Mouse (Mus musculus) adrenal gland, adult (tissue): Measurements from ENCODE around the gene Cd63.

Experiments used
- DNase-seq, 2 experiments: peaks; one replicate each; pipeline ENCODE4 v3.0.0; 2022 to 2023; ENCODE audit warnings: low spot score in 1 of 2; ENCODE audit not compliant: inconsistent age in 2 of 2

Gene Cd63

GRCm38 (mm10) chr10:128923935-128924334 is 23.1 kb downstream of the Cd63 start, which contains the start of gene Bloc1s1:
Gene Bloc1s1, minus strand, starts transcription at chr10:128924035.
- no peak for DNase-seq

GRCm38 (mm10) chr10:128928356-128928755 is 27.6 kb downstream of the Cd63 start:
- peak in 1 of 2 experiments; percentile 44 for DNase-seq

DNA sequence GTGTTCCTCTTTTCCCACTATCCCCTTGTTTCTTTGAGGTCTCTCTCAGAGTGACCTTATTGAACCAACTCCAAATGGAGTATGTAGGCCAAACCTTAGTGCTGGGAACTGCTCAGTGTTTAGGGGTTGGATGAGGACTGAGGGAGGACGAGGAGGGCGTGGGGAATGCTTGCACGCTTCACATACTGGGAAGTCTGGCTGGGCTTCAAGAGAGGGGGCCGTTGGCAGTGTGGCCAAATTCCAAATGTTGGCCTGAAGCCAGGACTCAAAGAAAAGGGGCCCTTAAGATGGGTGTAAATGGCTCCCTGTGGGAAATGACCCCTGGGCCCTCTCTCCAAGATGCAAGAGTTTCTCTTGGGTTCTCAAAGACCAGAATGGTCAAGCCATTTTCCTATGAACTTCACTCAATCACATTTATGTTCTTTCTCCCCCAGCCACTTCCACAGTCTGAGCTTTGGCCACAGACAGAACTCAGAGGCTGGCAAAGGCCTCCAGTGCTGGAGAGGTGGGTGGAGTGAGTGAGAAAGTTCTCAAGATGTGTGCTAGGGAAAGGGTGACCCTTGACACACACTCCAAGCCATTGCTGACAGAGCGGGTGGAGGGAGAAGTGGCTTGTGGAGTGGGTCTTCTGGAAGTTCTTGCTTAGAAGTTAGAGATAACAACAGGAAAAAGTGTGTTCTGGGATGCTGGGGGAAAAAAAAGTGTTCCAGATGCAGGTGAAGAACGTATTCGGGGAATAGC is 29.0 kb downstream of the Cd63 start:
- no peak for DNase-seq

DNA sequence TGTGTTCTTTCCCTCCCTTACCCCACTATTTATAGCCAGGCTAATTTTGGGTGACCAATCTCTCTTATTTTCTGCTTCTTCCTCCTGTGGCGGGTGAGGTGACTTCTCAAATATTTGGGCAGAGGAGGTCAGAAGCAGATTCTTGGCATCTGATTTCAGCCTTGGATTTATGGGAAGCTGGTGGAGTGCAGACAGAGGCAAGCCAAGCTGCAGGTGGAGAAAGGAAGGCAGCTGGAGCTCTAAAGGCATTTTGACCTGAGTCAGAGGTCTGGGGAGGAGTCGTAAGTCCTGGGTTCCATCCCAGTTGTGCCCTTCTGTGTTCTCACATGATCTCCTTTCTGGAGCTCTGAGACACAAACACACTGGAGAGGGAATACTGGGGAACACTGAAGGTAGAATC is 30.7 kb downstream of the Cd63 start:
- DNase-seq: peak in 1 of 2 experiments; percentile 55

DNA sequence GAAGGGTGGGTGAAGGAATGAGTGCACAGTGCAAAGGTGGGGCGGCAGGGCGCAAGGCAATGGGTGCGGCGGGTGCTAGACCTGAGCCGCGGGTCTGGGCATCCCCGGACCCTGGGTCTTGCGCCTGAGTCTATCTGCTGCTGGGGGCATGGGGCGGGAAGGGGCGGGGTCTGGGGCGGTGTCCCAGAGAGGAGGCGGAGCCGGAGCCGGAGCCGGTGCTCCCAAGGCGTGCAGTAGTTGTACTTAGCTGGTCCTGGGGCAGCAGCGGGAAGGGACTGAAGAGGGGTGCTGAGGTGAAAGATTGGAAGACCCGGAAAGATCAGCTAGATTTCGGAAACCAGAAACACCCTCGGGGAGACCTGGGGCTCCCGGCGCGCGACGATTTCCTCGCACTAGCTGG is 32.8 kb downstream of the Cd63 start, which contains the start of gene Itga7:
TSS of gene Itga7 (plus strand) at position 245 of the 400 bp plus-strand sequence.
- DNase-seq: peak; percentile 45 to 69

DNA sequence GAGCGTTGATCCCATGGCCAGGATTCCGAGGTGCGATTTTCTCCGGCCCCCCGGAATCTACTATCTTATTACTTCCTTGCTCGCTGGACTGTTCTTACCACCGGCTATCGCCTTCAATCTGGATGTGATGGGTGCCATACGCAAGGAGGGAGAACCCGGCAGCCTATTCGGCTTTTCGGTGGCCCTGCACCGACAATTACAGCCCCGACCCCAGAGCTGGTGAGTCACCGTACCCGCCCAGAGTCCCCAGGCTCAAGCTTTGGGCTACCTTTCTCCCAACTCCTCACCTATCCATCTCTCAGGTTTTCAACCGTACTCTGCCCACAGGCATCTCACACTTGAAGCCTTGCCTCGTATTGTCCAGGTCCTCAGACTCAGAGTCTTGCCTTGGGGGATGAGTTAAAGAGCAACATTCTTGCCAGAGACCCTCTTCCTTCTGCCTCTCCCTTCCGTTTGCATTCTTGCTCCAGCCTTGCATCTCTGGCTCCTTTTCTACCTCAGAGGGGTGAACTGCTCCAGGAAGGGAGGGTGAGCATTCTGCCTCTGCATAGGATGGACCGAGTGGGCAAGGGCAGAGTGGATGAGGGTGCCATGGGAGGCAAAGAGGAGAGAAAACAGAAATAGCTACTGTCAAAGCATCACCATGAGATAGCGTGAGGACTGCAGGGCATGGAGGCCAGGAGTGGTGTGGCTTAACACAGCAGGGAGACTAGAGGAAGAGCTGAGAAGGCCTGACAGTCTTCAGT is 33.4 kb downstream of the Cd63 start:
- DNase-seq: peak in 1 of 2 experiments; percentile 43

DNA sequence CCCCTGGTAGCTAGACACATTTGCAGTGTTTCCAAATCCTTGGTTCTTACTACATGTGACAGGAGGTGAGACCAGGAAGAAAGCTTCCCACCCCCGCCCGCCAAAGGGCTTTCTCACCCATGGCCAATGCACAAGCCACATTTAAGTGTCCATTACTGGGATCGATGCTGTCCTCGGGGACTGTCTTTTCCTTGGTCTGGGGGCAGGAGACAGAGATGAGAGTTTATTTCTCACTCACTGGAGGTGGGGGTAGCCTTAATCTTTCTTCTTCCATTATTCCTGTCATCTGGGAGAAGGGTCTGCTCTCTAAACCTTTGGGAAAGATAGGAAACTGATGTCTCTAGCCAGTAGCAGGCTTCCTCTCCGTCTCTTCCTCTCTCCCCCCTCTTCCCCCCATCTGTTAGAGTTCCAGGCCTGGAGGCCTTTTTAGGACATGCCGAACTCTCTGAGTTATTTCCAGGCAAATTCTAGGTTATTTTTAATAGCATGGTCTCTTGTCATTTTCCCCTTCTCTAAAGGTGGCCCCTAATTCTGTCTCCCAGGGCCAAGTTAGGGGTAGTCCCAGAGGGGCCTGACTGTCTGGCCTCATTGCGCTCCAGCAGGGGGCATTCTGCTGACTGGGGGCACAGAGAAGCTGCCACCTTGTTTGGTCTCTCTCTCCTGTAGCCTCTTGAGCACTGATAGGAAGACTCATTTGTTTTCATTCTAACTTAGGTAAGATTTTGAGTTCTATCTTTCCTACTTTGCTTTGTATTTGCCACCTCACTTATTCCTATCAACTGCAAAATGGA is 34.4 kb downstream of the Cd63 start:
- no peak for DNase-seq

DNA sequence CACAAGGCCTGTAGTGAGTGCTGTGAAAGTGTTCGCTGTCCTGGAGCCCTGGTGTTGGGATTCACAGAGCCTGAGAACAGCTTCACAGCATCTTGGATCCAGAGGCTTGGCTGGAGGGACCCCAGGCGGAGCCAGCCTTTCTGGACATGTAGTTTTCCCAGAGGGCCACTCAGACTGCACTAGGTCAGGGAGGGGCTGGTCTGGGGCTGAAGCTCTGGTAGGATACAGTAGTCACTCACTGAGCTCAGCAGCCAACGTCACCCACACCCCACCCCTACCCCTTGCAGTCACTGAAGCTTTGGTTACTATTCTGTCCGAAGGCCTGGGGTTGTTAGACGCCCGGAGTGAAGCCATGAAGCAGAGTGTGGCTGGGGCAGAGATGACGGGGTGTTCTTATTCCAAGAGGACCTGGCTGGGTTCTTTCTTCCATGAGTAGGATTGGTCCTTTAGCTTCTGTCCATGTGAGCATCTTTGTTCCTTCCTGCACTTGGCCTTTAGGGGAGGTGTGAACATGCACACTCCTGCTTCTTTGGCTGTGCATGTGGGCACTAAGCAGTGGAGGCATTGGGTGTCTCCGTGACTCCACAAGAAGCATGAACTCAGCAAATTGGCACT is 35.1 kb downstream of the Cd63 start:
- DNase-seq: no peak

GRCm38 (mm10) chr10:128937756-128938390 is 37.1 kb downstream of the Cd63 start:
- DNase-seq: no peak

DNA sequence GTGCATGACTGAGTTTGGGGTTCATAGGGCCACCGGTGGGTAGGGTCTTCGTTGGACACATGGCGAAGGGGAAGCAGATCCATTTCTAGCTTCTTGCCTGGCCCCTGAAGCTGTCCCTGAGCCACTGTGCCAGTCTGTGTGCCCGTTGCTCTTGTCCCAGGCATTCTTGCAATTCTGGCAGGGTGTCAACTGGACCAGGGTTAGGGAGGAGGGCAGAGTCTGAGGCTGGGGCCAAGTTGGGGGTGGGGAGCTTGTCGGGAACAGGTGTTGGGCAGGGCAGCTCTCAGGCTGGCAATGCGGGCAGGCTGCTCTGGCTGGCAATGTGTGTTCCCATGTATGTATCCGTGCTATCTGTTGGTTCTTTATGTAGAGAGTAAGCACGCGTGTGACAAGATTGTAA is 37.7 kb downstream of the Cd63 start:
- DNase-seq: peak; percentile 31 to 79

- DNase-seq: no peak
Observed at GRCm38 (mm10) chr10:128938974-128939373, 38.2 kb downstream of the Cd63 start.

- no peak for DNase-seq
Observed at GRCm38 (mm10) chr10:128940475-128941061, 39.8 kb downstream of the Cd63 start.

DNA sequence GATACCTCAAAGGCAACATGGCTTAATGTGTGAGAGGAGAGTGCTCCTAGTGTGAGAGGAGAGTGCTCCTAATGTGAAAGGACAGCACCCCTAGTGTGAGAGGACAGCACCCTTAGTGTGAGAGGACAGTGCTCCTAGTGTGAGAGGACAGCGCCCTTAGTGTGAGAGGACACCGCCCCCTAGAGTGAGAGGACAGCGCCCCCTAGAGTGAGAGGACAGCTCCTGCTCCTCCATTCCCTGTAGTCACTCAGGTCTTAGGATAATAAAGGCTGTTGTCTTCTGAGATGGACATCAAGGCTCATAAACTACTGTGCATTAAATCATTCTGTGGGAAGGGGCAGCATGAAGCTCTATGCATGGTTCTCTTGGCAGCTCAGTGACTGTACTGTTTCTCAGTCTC is 44.9 kb downstream of the Cd63 start:
- peak; percentile 49 to 77 for DNase-seq

DNA sequence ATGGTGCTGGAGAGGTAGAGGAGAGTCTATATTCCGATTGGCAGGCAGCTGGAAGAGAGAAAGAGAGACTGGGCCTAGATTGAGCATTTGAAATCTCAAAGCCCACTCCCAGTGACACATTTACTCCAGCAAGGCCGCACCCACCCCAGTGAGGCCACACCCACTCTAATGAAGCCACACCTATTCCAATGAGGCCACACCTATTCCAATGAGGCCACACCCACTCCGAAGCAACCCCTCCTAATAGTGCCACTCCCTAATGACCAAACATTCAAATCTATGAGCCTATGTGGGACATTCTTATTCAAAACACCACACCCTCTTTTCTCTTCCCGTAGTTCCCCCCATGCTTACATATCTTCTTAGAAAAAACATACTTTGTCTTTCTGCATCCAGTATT is 46.7 kb downstream of the Cd63 start:
- no peak for DNase-seq

DNA sequence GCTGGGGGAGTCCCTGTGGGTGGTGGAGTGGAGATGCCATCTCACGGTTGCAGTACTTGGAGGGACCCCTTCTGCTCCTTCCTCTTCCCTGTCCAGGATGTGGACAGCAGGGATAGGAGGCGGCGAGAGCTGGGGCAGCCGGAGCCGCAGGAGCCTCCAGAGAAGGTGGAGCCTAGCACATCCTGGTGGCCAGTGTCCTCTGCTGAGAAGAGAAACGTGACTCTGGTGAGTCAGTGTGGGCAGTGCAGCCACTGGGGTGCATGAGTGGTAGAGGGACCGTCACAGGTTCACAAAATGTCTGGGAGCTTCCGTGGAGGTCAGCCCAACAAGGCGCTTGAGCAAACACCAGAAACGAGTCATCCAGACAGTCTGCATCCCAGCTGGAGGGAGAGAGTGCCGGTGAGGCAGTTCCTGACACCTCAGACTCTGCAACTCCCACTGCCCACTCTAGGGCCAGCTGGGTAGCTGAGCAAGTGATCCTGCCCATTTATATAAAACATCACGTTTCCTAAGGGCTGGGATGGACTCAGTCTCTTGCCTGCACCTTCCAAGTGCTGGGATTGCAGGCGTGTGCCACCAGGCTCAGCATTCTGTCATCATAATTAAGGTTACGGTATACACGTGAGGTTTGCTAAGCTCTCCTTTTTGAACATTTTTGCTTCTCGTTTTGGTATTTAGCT is 49.6 kb downstream of the Cd63 start:
- peak in 1 of 2 experiments; percentile 2 for DNase-seq

DNA sequence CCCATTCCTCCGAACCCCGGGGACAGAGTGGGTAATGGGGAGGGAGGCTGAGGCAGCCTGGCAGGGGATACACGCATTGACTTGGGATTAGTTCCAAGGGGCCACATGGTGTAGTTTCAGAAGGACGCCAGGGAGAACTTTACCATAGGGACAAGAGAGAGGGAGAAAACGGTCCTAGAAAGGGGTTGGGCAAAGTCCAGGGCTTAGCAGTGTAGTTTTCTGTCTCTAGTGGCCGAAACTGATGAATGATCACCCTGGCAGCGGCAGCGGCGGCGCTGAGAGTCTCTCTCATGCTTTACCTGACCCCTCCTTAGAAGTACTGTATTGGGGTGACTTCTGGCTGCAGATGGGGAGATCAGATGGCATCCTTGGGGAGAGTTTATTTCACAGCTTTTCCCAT is 57.6 kb downstream of the Cd63 start:
- no peak for DNase-seq

- DNase-seq: no peak
Observed at GRCm38 (mm10) chr10:128960142-128960541, 59.4 kb downstream of the Cd63 start.

DNA sequence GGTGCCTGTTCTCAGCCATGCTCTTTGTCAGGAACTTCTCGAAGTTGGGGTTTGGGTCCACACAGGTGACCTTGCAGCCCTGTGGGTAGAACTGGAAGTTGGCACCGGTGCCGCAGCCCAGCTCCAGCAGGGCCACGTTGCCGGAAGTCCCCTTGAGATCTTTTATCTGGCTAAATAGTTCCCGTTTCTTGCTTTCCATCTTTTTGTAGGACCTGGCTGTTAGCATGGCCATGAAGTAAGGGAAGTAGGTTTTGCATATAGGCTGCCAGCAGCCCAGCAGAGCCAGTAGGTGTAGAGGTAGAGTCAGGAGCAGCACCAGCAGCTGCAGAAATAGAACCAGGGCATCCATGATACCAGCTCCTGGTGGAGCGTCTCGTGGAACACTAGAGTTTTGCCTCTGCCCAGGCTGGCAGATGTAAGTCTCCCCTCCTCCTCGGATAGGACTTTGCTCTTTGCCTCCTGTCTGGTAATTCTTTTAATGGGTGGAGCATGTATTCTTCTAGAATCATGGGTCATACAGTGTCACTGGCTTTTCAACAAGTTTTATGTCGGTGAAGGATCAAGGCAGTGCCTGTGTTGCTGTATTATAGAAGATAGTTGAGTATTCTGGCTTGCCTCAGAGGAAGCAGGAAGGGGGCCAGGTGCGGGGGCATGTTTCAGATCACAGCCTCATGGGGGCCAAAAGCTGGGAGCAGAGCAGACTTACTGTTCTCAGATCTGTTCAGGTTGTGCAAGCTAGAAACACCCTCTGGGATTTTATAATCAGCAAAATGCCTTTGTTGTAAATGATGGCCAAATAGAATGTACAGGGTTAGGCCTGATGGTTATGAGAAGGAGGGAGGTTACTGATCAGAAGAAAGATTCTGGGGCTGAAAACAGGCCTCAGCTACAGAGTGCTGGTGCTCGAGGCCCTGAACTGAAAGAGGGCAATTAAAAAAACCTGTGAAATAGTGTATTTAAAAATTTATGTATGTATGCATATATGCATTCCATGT is 60.1 kb downstream of the Cd63 start, which contains the start of gene Mettl7b:
TSS of gene Mettl7b (minus strand) at position 399 of the 995 bp plus-strand sequence.
- DNase-seq: no peak
